Mouse (Mus musculus) midbrain, embryonic 16.5 days (tissue): ENCODE measurements around the gene Flt4. TPM values are rescaled to one million over a fixed set of nuclear protein-coding genes. Genes with fewer than 3 reads are reported as not detected.

Experiments used
- ATAC-seq: fragments of 200-750 bp; cut with Nextera tagmentation; 2 replicates; pipeline ENCODE4 v1.8.0; 2017; ENCODE audit warnings: moderate TSS enrichment
- H3K27ac ChIP-seq: fragments of 300-500 bp; sonication (generic); 2 replicates; pipeline ENCODE4 v1.5.1; 2014; ENCODE audit warnings: mild to moderate bottlenecking, low read length, mixed read lengths
- H3K27me3 ChIP-seq: fragments of 300-500 bp; sonication (generic); 2 replicates; pipeline ENCODE4 v1.6.1; 2014; ENCODE audit warnings: low read depth, low read length, mixed read lengths; ENCODE audit not compliant: control insufficient read depth, insufficient read depth
- H3K36me3 ChIP-seq: fragments of 300-500 bp; sonication (generic); 2 replicates; pipeline ENCODE4 v1.6.1; 2014; ENCODE audit warnings: mild to moderate bottlenecking, low read length, moderate library complexity, mixed read lengths; ENCODE audit not compliant: control insufficient read depth, insufficient read depth
- H3K4me1 ChIP-seq: fragments of 300-500 bp; sonication (generic); 2 replicates; pipeline ENCODE4 v1.6.1; 2014; ENCODE audit warnings: mild to moderate bottlenecking, low read length, mixed read lengths; ENCODE audit not compliant: control insufficient read depth, insufficient read depth
- H3K4me2 ChIP-seq: fragments of 300-500 bp; sonication (generic); 2 replicates; pipeline ENCODE4 v1.6.1; 2014; ENCODE audit warnings: mild to moderate bottlenecking, low read length, mixed read lengths
- H3K4me3 ChIP-seq: fragments of 300-500 bp; sonication (generic); 2 replicates; pipeline ENCODE4 v1.5.1; 2014; ENCODE audit warnings: low read depth, mild to moderate bottlenecking, low read length, moderate library complexity, mixed read lengths
- H3K9ac ChIP-seq: fragments of 300-500 bp; sonication (generic); 2 replicates; pipeline ENCODE4 v1.6.1; 2014; ENCODE audit warnings: low read depth, low read length, mixed read lengths
- H3K9me3 ChIP-seq: fragments of 300-500 bp; sonication (generic); replicated peaks from 2 replicates; pipeline ENCODE4 v1.6.1; 2014; ENCODE audit warnings: mild to moderate bottlenecking, low read length, mixed read lengths; ENCODE audit not compliant: control insufficient read depth, poor library complexity, severe bottlenecking
- WGBS: fragments of 180-500 bp; shearing (Covaris S2); extraction: QIAGEN DNeasy Blood & Tissue Kit; methylation state at CpG from one replicate; pipeline ENCODE4 v1.1.7; 2014; 5-methylcytosine and 5-hydroxymethylcytosine counted together
- polyA plus RNA-seq: library from polyadenylated mRNA; unstranded; fragments of >200 nt; fragmentation: Nextera tagmentation; extraction: Ambion mirVana; gene quantifications from 2 replicates; pipeline ENCODE4 v1.2.1, GENCODE M21; 2015

The Flt4 gene
- polyA plus RNA-seq, 1 experiment from 2014 or later: 1.6 TPM

GRCm38 (mm10) chr11:49665462-49665861 lies 56.4 kb downstream of the Flt4 start:
- Histone ChIP-seq H3K36me3 (no peaks in the 10 kb centered on the region), H3K4me1 (no peaks in the 10 kb centered on the region), H3K9me3 (no peaks in the 10 kb centered on the region), H3K27me3 (no peaks in the 10 kb centered on the region), H3K4me2 (no peak overlapping the region), H3K27ac (no peak overlapping the region), H3K9ac (no peak overlapping the region), H3K4me3 (no peak overlapping the region)
- ATAC-seq: no peak
- 85% methylated on average over 4 of the region's 4 CpGs for WGBS

- Histone ChIP-seq H3K27ac (no peak overlapping the region), H3K4me2 (no peak overlapping the region), H3K9me3 (no peaks in the 10 kb centered on the region), H3K27me3 (no peaks in the 10 kb centered on the region), H3K4me1 (no peaks in the 10 kb centered on the region), H3K36me3 (peaks cover 19% of the 10 kb centered on the region), H3K4me3 (no peak overlapping the region), H3K9ac (no peak overlapping the region)
- 83% methylated on average over 3 of the region's 3 CpGs for WGBS
- no peak for ATAC-seq
Measured at GRCm38 (mm10) chr11:49673433-49673832, 64.4 kb downstream of the Flt4 start.

- Histone ChIP-seq H3K4me2 (no peak overlapping the region), H3K9ac (no peak overlapping the region), H3K4me3 (no peak overlapping the region), H3K36me3 (peaks cover 34% of the 10 kb centered on the region), H3K4me1 (no peaks in the 10 kb centered on the region), H3K27me3 (no peaks in the 10 kb centered on the region), H3K9me3 (no peaks in the 10 kb centered on the region), H3K27ac (no peak overlapping the region)
- ATAC-seq: no peak
- WGBS: 94% methylated on average over 12 of the region's 12 CpGs
Measured at GRCm38 (mm10) chr11:49684237-49684973, 75.3 kb downstream of the Flt4 start.

- H3K36me3 ChIP-seq: peaks cover 7% of the 10 kb centered on the region
- no peaks in the 10 kb centered on the region for H3K27me3 ChIP-seq
- 94% methylated on average over 3 of the region's 3 CpGs for WGBS
- no peak overlapping the region for H3K4me2 ChIP-seq
- H3K4me3 ChIP-seq: no peak overlapping the region
- no peak for ATAC-seq
- no peaks in the 10 kb centered on the region for H3K9me3 ChIP-seq
- H3K4me1 ChIP-seq: peaks cover 9% of the 10 kb centered on the region
- H3K27ac ChIP-seq: no peak overlapping the region
- H3K9ac ChIP-seq: no peak overlapping the region
Measured at GRCm38 (mm10) chr11:49695013-49695412, 86.0 kb downstream of the Flt4 start.

- Histone ChIP-seq H3K9me3 (no peaks in the 10 kb centered on the region), H3K4me1 (peaks cover 6% of the 10 kb centered on the region; the same call in 1 of the 2 replicates), H3K9ac (no peak overlapping the region), H3K4me2 (no peak overlapping the region), H3K36me3 (peaks cover 7% of the 10 kb centered on the region), H3K27me3 (no peaks in the 10 kb centered on the region), H3K4me3 (no peak overlapping the region), H3K27ac (no peak overlapping the region)
- ATAC-seq: no peak
- 86% methylated on average over 2 of the region's 2 CpGs for WGBS
Measured at GRCm38 (mm10) chr11:49695695-49696094, 86.6 kb downstream of the Flt4 start.

DNA sequence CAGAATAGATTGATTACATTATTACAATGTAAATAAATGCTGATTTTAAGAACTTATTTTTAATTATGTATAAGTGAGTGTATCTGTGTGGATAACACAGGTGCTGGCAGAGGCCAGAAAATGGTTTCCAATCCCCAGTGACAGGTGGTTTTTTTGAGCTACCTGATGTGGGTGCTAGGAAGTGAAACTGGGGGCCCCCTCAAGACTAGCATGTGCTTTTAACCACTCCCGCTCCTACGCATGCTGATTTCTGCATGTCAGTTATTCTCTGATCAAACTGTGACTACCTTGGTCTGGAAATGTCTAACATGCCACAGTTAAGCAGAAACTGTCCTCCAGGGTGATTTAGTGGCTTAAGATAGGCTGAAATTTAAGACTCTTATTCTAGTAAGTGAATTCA lies 87.4 kb downstream of the Flt4 start:
- no peak overlapping the region for H3K4me3 ChIP-seq
- no peaks in the 10 kb centered on the region for H3K27me3 ChIP-seq
- peaks cover 6% of the 10 kb centered on the region; the same call in 1 of the 2 replicates for H3K4me1 ChIP-seq
- H3K36me3 ChIP-seq: peaks cover 11% of the 10 kb centered on the region
- WGBS: 87% methylated on average over 2 of the region's 2 CpGs
- ATAC-seq: no peak
- no peak overlapping the region for H3K9ac ChIP-seq
- H3K27ac ChIP-seq: no peak overlapping the region
- H3K4me2 ChIP-seq: no peak overlapping the region
- no peaks in the 10 kb centered on the region for H3K9me3 ChIP-seq

- no peaks in the 10 kb centered on the region for H3K9me3 ChIP-seq
- no peak overlapping the region for H3K9ac ChIP-seq
- no peak overlapping the region for H3K4me2 ChIP-seq
- no peak for ATAC-seq
- no peak overlapping the region for H3K27ac ChIP-seq
- H3K4me1 ChIP-seq: peaks cover 6% of the 10 kb centered on the region; the same call in 1 of the 2 replicates
- H3K36me3 ChIP-seq: peaks cover 19% of the 10 kb centered on the region
- 95% methylated on average over 5 of the region's 5 CpGs for WGBS
- no peaks in the 10 kb centered on the region for H3K27me3 ChIP-seq
- no peak overlapping the region for H3K4me3 ChIP-seq
Measured at GRCm38 (mm10) chr11:49697779-49698178, 88.7 kb downstream of the Flt4 start.

DNA sequence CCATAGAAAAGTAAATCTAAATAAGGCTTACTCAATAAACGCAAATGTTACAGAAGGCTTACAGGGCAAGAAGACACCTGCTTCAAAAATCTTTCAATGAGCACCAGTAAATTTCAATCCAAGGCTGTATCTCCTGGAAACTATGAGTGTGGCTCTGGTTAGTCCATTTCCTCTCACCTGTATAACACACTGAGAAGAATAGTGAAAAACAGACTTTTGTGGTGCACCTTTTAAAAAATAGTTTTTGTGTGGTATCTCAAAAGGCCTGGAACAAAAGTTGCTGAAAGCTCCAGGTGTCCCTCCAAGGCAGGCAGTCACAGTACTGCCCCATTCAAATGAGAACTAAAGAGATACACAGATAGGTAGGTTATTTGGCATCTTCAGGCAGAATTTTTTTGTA lies 90.0 kb downstream of the Flt4 start:
- Histone ChIP-seq H3K4me1 (peaks cover 6% of the 10 kb centered on the region; the same call in 1 of the 2 replicates), H3K9ac (no peak overlapping the region), H3K27ac (no peak overlapping the region), H3K27me3 (no peaks in the 10 kb centered on the region), H3K4me3 (no peak overlapping the region), H3K4me2 (no peak overlapping the region), H3K36me3 (peaks cover 19% of the 10 kb centered on the region), H3K9me3 (no peaks in the 10 kb centered on the region)
- WGBS: 93% methylated on average over 1 of the region's 1 CpGs
- no peak for ATAC-seq

- 0 out of 2 replicates have a peak, but pooled peaks cover 3% of the 10 kb centered on the region for H3K4me1 ChIP-seq
- no peaks in the 10 kb centered on the region for H3K27me3 ChIP-seq
- H3K9ac ChIP-seq: no peak overlapping the region
- ATAC-seq: no peak
- no peak overlapping the region for H3K4me2 ChIP-seq
- WGBS: 98% methylated on average over 8 of the region's 8 CpGs
- peaks cover 24% of the 10 kb centered on the region for H3K36me3 ChIP-seq
- no peak overlapping the region for H3K4me3 ChIP-seq
- H3K27ac ChIP-seq: no peak overlapping the region
- H3K9me3 ChIP-seq: no peaks in the 10 kb centered on the region
Measured at GRCm38 (mm10) chr11:49702014-49702413, 93.0 kb downstream of the Flt4 start.
